Mouse (Mus musculus) liver, embryonic 11.5 days (tissue): Measurements from ENCODE around the gene Spaca4. TPM values are rescaled to one million over a fixed set of nuclear protein-coding genes. Genes with fewer than 3 reads are reported as not detected.
A peak's percentile ranks its signal among the peaks of the same experiment; 100 is the strongest.

Experiments used
- ATAC-seq: fragments of 200-750 bp; cut with Nextera tagmentation; replicated peaks from 2 replicates; pipeline ENCODE4 v1.8.0; 2017; ENCODE audit warnings: moderate number of reproducible peaks, mild to moderate bottlenecking, moderate TSS enrichment, moderate library complexity; ENCODE audit not compliant: low FRiP score
- DNase-seq: peaks from one replicate; pipeline ENCODE4 v3.0.0-alpha.2; 2017; ENCODE audit warnings: low spot score
- H3K27ac ChIP-seq: fragments of 300-500 bp; sonication (generic); 2 replicates; pipeline ENCODE4 v1.5.1; 2014; ENCODE audit warnings: mild to moderate bottlenecking, low read depth, low read length, control low read depth
- H3K27me3 ChIP-seq: fragments of 300-500 bp; sonication (generic); replicated peaks from 2 replicates; pipeline ENCODE4 v1.6.1; 2014; ENCODE audit warnings: low read length, mixed read lengths; ENCODE audit not compliant: control insufficient read depth, insufficient read depth
- H3K36me3 ChIP-seq: fragments of 300-500 bp; sonication (generic); 2 replicates; pipeline ENCODE4 v1.6.1; 2014; ENCODE audit warnings: mild to moderate bottlenecking, low read length, moderate library complexity, mixed read lengths; ENCODE audit not compliant: control insufficient read depth, insufficient read depth
- H3K4me1 ChIP-seq: fragments of 300-500 bp; sonication (generic); replicated peaks from 2 replicates; pipeline ENCODE4 v1.6.1; 2014; ENCODE audit warnings: low read length, mixed read lengths; ENCODE audit not compliant: control insufficient read depth, insufficient read depth
- H3K4me2 ChIP-seq: fragments of 300-500 bp; sonication (generic); 2 replicates; pipeline ENCODE4 v1.6.1; 2014; ENCODE audit warnings: mild to moderate bottlenecking, control low read depth, moderate library complexity
- H3K4me3 ChIP-seq: fragments of 300-500 bp; sonication (generic); 2 replicates; pipeline ENCODE4 v1.5.1; 2014; ENCODE audit warnings: low read depth, low read length, control low read depth
- H3K9ac ChIP-seq: fragments of 300-500 bp; sonication (generic); 2 replicates; pipeline ENCODE4 v1.6.1; 2014; ENCODE audit warnings: low read depth, low read length, control low read depth
- H3K9me3 ChIP-seq: fragments of 300-500 bp; sonication (generic); 2 replicates; pipeline ENCODE4 v1.6.1; 2016; ENCODE audit warnings: low read length, inconsistent platforms, mixed read lengths; ENCODE audit not compliant: control insufficient read depth
- WGBS: fragments of 180-500 bp; shearing (Covaris S2); extraction: QIAGEN DNeasy Blood & Tissue Kit; methylation state at CpG from one replicate; pipeline ENCODE4 v1.1.7; 2014; 5-methylcytosine and 5-hydroxymethylcytosine counted together
- polyA plus RNA-seq: library from polyadenylated mRNA; unstranded; fragments of >200 nt; fragmentation: Nextera tagmentation; extraction: Ambion mirVana; gene quantifications from 2 replicates; pipeline ENCODE4 v1.2.1, GENCODE M21; 2014

Spaca4 gene
- polyA plus RNA-seq, 1 experiment from 2014 or later = not detected

- Histone ChIP-seq H3K4me2 (no peak overlapping the region), H3K9ac (no peak overlapping the region; the same call in 1 of the 2 replicates), H3K4me1 (peaks cover 30% of the 10 kb centered on the region), H3K4me3 (no peak overlapping the region), H3K27me3 (peaks cover 38% of the 10 kb centered on the region), H3K36me3 (no peaks in the 10 kb centered on the region), H3K27ac (no peak overlapping the region), H3K9me3 (no peaks in the 10 kb centered on the region)
- DNase-seq = no peak
- WGBS = 81% methylated on average over 11 of the region's 11 CpGs
- no peak for ATAC-seq
Observed at GRCm38 (mm10) chr7:45701607-45702006, 24.0 kb downstream of the Spaca4 start.

- H3K36me3 ChIP-seq = no peaks in the 10 kb centered on the region
- DNase-seq (no peak), ATAC-seq (no peak)
- no peak overlapping the region for H3K27ac ChIP-seq
- no peaks in the 10 kb centered on the region for H3K9me3 ChIP-seq
- peaks cover 38% of the 10 kb centered on the region for H3K27me3 ChIP-seq
- no peak overlapping the region for H3K4me3 ChIP-seq
- peaks cover 25% of the 10 kb centered on the region for H3K4me1 ChIP-seq
- no peak overlapping the region for H3K4me2 ChIP-seq
- WGBS = 36% methylated on average over 11 of the region's 11 CpGs
- peak overlapping the region; percentile 20; the same call in 1 of the 2 replicates for H3K9ac ChIP-seq
Observed at GRCm38 (mm10) chr7:45701072-45701471, 24.5 kb downstream of the Spaca4 start.

- ATAC-seq (no peak), DNase-seq (no peak)
- Histone ChIP-seq H3K4me3 (peak overlapping the region; percentile 39), H3K36me3 (no peaks in the 10 kb centered on the region), H3K4me2 (peak overlapping the region; percentile 57), H3K9me3 (no peaks in the 10 kb centered on the region), H3K27ac (no peak overlapping the region), H3K9ac (no peak overlapping the region), H3K4me1 (peaks cover 19% of the 10 kb centered on the region), H3K27me3 (peaks cover 38% of the 10 kb centered on the region)
- 3% methylated on average over 19 of the region's 20 CpGs for WGBS
Observed at GRCm38 (mm10) chr7:45700301-45701015, 25.2 kb downstream of the Spaca4 start.

DNA sequence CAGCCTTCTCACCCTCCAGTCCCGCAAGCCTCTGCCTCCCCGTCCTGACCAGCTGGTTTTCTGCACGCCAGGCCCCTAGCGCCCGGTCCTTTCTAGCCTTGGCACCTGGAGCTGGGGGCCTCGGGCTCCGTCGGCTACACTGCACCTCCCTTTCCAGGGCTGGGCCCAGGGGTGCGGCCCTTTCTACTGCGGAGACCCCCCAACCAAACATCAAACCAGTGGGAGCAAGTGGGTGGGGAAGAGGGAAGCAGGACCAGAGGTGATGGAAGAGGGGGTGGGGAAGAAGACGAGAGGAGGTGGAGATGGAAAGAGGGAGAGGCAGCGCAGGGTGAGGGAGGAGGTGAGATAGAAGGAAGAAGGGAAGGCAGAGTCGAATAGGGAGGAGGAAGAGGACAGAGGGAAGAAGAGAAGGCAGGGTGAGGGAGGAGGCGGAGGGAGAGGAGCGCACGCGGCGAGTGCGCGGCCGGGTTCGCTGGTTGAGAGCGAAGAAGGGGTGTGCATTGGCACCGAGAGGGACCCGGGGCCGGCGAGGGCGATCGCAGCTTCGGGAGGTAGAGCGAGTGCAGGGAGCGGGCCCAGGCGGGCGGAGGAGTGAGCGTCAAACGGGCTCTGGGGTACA, 26.0 kb downstream of the Spaca4 start, which contains the start of gene Car11:
Gene Car11 (plus strand): TSS at position 321 of the 619 bp plus-strand sequence.
- Histone ChIP-seq H3K9me3 (no peaks in the 10 kb centered on the region), H3K4me2 (peak within 1 kb of the TSS; percentile 57), H3K27ac (no peak within 1 kb of the TSS), H3K36me3 (no peaks in the 10 kb centered on the region), H3K4me1 (peaks cover 17% of the 10 kb centered on the region), H3K9ac (no peak within 1 kb of the TSS), H3K27me3 (peaks cover 38% of the 10 kb centered on the region), H3K4me3 (peak within 1 kb of the TSS; percentile 39)
- no peak for ATAC-seq
- no peak for DNase-seq
- 4% methylated on average over 36 of the region's 36 CpGs for WGBS

DNA sequence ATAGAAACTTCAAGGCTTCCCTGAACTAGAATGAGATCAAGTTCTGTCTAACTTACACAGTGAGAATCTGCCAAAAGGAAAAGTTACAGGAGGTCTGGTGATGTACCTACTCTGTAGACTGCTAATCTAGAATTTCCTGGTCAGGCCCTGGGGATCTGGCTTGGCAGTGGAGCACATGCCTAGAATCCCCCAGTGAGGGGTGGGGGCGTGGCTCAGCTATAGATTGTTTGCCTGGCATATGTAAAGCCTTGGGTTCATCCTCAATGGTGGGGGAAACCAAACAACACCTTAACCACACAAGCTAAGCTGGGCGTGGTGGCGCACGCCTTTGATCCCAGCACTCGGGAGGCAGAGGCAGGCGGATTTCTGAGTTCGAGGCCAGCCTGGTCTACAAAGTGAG, 27.7 kb downstream of the Spaca4 start:
- 81% methylated on average over 5 of the region's 7 CpGs for WGBS
- peaks cover 38% of the 10 kb centered on the region for H3K27me3 ChIP-seq
- DNase-seq = no peak

GRCm38 (mm10) chr7:45695098-45695497, 30.5 kb downstream of the Spaca4 start:
- no peaks in the 10 kb centered on the region for H3K9me3 ChIP-seq
- ATAC-seq (no peak), DNase-seq (no peak)
- H3K27ac ChIP-seq = no peak overlapping the region
- H3K4me1 ChIP-seq = 0 out of 2 replicates have a peak, but pooled peaks cover 4% of the 10 kb centered on the region
- H3K4me3 ChIP-seq = no peak overlapping the region
- no peak overlapping the region for H3K4me2 ChIP-seq
- H3K36me3 ChIP-seq = no peaks in the 10 kb centered on the region
- peaks cover 22% of the 10 kb centered on the region for H3K27me3 ChIP-seq
- H3K9ac ChIP-seq = no peak overlapping the region
- 35% methylated on average over 6 of the region's 6 CpGs for WGBS

More for the DNA sequence above, 27.7 kb downstream of the Spaca4 start:
- H3K9ac ChIP-seq = no peak overlapping the region
- no peaks in the 10 kb centered on the region for H3K9me3 ChIP-seq
- H3K36me3 ChIP-seq = no peaks in the 10 kb centered on the region
- no peak overlapping the region for H3K4me2 ChIP-seq
- H3K4me3 ChIP-seq = no peak overlapping the region
- no peak overlapping the region for H3K27ac ChIP-seq
- no peak for ATAC-seq
- H3K4me1 ChIP-seq = peaks cover 10% of the 10 kb centered on the region

DNA sequence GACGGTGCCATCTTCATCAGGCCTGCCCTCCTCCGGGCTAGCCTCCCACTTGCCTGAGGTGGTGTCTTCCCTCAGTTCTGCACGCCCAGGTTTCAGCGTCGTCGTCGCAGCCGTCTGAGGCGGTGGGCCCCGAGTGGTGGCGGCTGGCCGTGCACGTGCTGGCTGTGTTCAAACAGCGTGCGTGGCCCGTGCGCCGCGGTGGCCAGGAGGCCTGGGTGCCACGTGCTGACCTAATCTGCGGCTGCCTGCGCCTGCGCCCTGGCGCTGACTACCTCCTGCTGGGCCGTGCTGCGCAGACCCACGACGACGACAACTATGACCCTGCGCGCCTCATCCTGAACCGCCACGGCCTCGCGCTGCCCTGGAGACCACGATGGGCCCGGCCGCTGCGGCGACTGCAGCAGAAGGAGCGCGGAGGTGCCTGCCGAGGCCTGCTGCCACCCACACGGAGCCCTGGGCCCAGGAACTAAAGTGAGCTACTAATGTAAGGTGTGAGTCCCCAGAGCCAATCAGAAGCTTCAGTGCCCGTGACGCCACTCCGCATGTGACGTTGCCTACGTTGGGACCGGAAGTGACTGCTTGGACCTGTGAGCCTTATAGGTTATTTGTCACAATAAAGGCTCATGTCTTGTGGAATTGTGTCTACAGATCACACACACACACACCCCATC, 31.6 kb downstream of the Spaca4 start, which contains the start of gene Sec1:
Gene Sec1 (minus strand): TSS at position 482 of the 671 bp plus-strand sequence.
- no peak for ATAC-seq
- WGBS = 86% methylated on average over 50 of the region's 50 CpGs

GRCm38 (mm10) chr7:45692364-45692763, 33.2 kb downstream of the Spaca4 start:
- no peaks in the 10 kb centered on the region; the same call in 1 of the 2 replicates for H3K4me1 ChIP-seq
- whole genome bisulfite sequencing = 60% methylated on average over 2 of the region's 2 CpGs
- H3K9ac ChIP-seq = no peak overlapping the region
- DNase-seq (no peak), ATAC-seq (no peak)
- H3K36me3 ChIP-seq = no peaks in the 10 kb centered on the region
- no peak overlapping the region for H3K27ac ChIP-seq
- no peaks in the 10 kb centered on the region for H3K9me3 ChIP-seq
- no peak overlapping the region for H3K4me2 ChIP-seq
- H3K27me3 ChIP-seq = no peaks in the 10 kb centered on the region
- H3K4me3 ChIP-seq = no peak overlapping the region

More for the DNA sequence above, 31.6 kb downstream of the Spaca4 start, which contains the start of gene Sec1:
- Histone ChIP-seq H3K4me1 (no peaks in the 10 kb centered on the region; the same call in 1 of the 2 replicates), H3K36me3 (no peaks in the 10 kb centered on the region), H3K9ac (no peak within 1 kb of the TSS), H3K4me3 (no peak within 1 kb of the TSS), H3K4me2 (no peak within 1 kb of the TSS), H3K9me3 (no peaks in the 10 kb centered on the region), H3K27me3 (peaks cover 11% of the 10 kb centered on the region), H3K27ac (no peak within 1 kb of the TSS)
- no peak for DNase-seq
